Mouse (Mus musculus) activated CD4-positive, CD25-positive, alpha-beta regulatory T cell (primary cell): ENCODE data around the gene Arhgap1. TPM values are rescaled to one million over a fixed set of nuclear protein-coding genes. Genes with fewer than 3 reads are reported as not detected.

Source experiments
- polyA plus RNA-seq, 2 experiments: library from polyadenylated mRNA; unstranded; fragments of 100-300 nt; shearing (Covaris generic); gene quantifications; one replicate each; pipeline ENCODE4 v1.2.1; 2017

Arhgap1 gene
- polyA plus RNA-seq: 100 to 1,000 TPM; 182 to 198 TPM

DNA sequence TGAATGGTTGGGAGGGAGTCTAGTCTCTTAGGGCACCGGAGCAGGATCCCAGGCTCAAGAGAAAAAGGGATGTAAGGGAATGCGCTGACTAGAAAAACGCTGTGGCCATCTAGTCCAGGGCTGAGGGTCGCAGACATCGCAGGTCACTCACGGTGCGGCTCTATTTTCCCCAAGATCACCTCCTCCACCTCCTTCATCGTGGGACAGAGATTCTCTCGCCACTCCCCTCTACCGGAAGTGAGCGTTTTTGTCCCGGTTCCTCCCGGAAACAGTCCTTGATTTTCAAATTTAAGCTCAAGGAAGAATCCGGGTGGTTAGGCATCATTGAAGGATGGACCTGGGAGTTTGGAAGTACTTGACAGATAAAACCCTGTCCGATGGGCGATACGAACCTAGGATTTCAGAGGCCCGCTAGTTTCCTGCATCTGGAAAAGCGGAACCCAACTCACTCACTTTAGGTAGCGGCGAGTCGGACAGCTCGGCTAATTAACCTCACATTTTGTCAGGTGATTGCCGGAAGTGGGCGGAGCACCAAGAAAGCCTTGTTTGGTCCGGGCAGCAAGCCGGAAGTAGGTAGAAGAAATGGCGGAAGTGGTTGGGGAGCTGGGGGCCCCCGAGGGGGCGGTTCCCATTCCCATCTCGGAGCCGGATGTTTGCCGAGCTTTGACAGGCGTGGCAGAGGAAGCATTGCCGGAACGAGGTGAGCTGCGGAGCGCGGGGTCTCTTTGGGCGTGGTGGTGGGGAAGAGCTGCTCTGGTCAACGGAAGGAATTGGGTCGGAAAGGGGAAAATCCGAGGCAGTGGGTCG, at the start of gene Arhgap1, which contains the start of gene Zfp408:
Arhgap1 (plus strand) TSS at position 308 of the 807 bp plus-strand sequence.
Zfp408 (minus strand) TSS at position 239 of the 807 bp plus-strand sequence.

DNA sequence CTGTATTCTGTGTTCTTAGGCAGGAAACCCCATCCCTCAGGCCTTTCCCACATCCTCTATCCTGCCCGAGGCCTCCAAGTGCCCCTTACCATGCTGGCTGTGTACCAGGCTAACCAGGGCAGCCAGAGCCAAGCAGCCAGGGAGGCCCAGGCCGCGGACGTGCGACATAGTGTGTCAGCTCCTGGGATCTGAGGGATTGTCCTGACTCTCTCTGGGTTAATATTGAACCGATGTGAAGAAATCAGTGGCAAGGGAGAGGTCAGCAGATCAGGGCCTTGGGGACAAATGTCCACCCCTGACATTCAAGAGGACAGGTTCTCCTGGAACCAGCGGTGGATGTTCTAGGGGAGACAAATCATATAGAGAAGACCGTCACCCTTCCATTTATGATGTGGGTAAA, 13.4 kb upstream of the Arhgap1 start, which contains the start of gene F2:
F2 (minus strand) TSS at position 186 of the 400 bp plus-strand sequence.

DNA sequence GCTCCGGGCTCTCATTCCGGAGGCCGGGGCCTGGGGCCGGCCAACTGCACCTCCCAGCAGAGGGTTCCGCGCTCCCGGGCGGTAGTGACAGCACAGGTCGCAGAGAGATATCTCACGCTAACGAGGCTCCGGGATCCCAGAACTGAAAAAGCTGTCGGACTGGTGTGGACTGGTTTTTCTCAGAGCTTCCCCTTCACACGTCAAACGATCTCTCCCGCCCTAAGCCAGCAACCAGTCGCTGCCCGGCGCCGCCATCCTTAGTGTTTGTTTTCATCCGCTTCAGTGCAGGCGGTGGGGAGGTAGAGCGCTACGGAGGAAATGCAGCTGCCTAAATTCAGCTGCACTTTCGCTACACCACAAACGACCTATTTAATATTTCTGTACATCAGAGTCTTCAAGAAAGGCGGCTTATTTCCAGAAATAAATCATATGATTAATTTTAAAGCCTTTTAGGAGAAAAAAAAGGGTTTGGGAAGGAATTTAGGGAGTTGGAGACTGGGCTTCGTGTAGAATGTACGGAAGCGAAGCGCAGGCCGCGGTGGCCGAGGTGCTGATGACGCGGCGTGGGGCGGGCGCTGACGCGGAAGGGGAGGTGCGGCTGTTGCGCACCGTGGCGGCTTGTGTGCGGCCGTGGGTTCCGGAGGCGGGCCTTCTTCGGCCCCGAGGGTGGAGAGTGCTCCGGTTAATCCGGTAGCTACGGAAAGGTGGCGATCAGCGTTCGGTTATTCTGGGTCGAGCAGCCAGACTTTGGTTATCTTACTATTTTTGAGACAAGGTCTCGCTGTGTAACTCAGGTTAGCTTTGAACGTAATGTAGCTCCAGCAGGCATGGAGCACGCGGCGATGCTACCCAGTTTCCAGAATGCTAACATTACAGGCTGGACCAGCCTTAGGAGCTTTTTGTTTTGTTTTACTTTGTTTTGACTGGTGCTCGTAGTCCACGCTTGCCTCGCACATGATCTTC, 60.9 kb downstream of the Arhgap1 start, which contains the start of the genes Atg13 and Harbi1:
Atg13 (minus strand) TSS at position 305 of the 963 bp plus-strand sequence.
Harbi1 (plus strand) TSS at position 581 of the 963 bp plus-strand sequence.

Other genes with a start within 250 kb of the Arhgap1 start
- gene 1110051M20Rik, start 205.2 kb upstream of the Arhgap1 start, polyA plus RNA-seq: 10 to 100 TPM; 14.3 to 19.4 TPM
- under 1 TPM in 1 of 2 experiments, not detected in 1; 0.29 TPM for gene Lrp4, start 192.3 kb upstream of the Arhgap1 start, polyA plus RNA-seq
- gene Ckap5, start 123.1 kb upstream of the Arhgap1 start, polyA plus RNA-seq: 10 to 100 TPM; 34.8 to 51.2 TPM
- gene F2, start 13.4 kb upstream of the Arhgap1 start, polyA plus RNA-seq: under 1 TPM in 1 of 2 experiments, not detected in 1; 0.10 TPM
- gene Zfp408, start 69 bp upstream of the Arhgap1 start, polyA plus RNA-seq: 10 to 100 TPM; 18.8 to 26.8 TPM
- gene Atg13, start 60.7 kb downstream of the Arhgap1 start, polyA plus RNA-seq: 10 to 100 TPM; 40.4 to 44.9 TPM
- gene Harbi1, start 61.0 kb downstream of the Arhgap1 start, polyA plus RNA-seq: 10 to 100 TPM in 1 of 2 experiments, 1 to 10 TPM in 1; 9.0 to 12.2 TPM
- 10 to 100 TPM; 27.5 to 38.3 TPM for gene Ambra1, start 80.3 kb downstream of the Arhgap1 start, polyA plus RNA-seq